8 mouse cellular contexts compared by ENCODE assay signal in the genomic region with DNA sequence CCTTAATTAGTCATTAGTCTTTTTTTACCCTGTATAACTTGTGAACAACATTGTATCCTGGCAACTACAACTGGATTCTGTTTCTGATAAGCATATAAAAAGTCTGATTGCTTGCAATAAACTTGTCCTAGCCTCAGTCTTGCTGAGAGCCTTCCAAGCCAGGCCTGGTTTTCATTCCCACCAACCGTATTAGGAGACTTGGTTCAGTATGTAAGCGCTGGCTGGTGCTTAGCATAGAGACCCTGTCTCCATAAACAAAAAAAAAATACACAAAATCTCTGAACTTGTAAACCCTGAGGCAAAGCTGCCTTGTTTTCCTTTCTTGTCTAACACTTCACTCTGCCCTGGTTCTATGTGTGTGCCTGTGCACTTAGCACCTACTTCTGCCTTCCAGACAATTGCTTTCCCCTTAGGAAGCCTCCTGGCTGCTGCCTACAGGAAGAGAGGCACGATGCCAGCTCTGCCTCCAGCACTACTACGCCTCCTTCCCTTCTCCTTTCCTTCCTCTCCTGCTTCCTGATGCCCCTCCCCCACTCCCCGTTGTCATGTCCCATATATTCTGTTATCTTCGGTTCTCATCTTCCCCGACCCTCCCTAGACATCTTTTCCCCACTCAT. TPM values are rescaled to one million over a fixed set of nuclear protein-coding genes. Genes with fewer than 3 reads are reported as not detected.
DNase-seq lines count a peak whose midpoint lies in the region; ATAC-seq and TF ChIP-seq lines count a peak whose summit lies in the region.

No protein-coding gene starts in this region.

- H3K4me2 ChIP-seq in intestine, embryonic 15.5 days (replicated peaks), result no peak overlapping the region
- H3K4me2 ChIP-seq in intestine, postnatal 0 days (replicated peaks; ENCODE audit: low read depth), result no peak overlapping the region
- H3K4me2 ChIP-seq in kidney, embryonic 15.5 days, result no peak overlapping the region

- H3K36me3 ChIP-seq in intestine, embryonic 15.5 days, result no peaks in the 10 kb centered on the region
- no peaks in the 10 kb centered on the region for H3K36me3 ChIP-seq in intestine, postnatal 0 days (ENCODE audit: control insufficient read depth, insufficient read depth)
- H3K36me3 ChIP-seq in kidney, embryonic 15.5 days, result no peaks in the 10 kb centered on the region

- ATAC-seq in intestine, embryonic 15.5 days, result no peak
- no peak for ATAC-seq in intestine, postnatal 0 days
- ATAC-seq in kidney, embryonic 15.5 days (replicated peaks; ENCODE audit: low FRiP score), result no peak; the same call in 1 of the 2 replicates

- H3K27ac ChIP-seq in intestine, embryonic 15.5 days, result 0 out of 2 replicates have a peak overlapping the region, but pooled peaks have one; percentile 32
- no peak overlapping the region for H3K27ac ChIP-seq in intestine, postnatal 0 days (ENCODE audit: low read depth, low read length)
- peak overlapping the region; percentile 66 for H3K27ac ChIP-seq in kidney, embryonic 15.5 days

- H3K4me3 ChIP-seq in intestine, embryonic 15.5 days (replicated peaks), result no peak overlapping the region
- H3K4me3 ChIP-seq in intestine, postnatal 0 days (ENCODE audit: low read depth, low read length), result no peak overlapping the region
- H3K4me3 ChIP-seq in kidney, embryonic 15.5 days (replicated peaks), result no peak overlapping the region

- no peaks in the 10 kb centered on the region for H3K9me3 ChIP-seq in intestine, embryonic 15.5 days
- H3K9me3 ChIP-seq in intestine, postnatal 0 days (ENCODE audit: control insufficient read depth), result no peaks in the 10 kb centered on the region
- no peaks in the 10 kb centered on the region for H3K9me3 ChIP-seq in kidney, embryonic 15.5 days (replicated peaks)

- no peak overlapping the region for H3K9ac ChIP-seq in intestine, embryonic 15.5 days
- no peak overlapping the region for H3K9ac ChIP-seq in intestine, postnatal 0 days (ENCODE audit: low read depth, low read length)
- no peak overlapping the region for H3K9ac ChIP-seq in kidney, embryonic 15.5 days

- peak; percentile 55 for DNase-seq in adrenal gland, postnatal 10 days
- DNase-seq in adrenal gland, postnatal 4 days (ENCODE audit: low spot score in 2 of 2), result no peak
- DNase-seq in lung, postnatal 36 days, result peak; percentile 46
- no peak for DNase-seq in embryo, embryonic 10.5 days (ENCODE audit: low spot score)
- no peak for DNase-seq in thymus, adult 18-20 months

- H3K27me3 ChIP-seq in intestine, embryonic 15.5 days (replicated peaks), result no peaks in the 10 kb centered on the region
- H3K27me3 ChIP-seq in intestine, postnatal 0 days (replicated peaks; ENCODE audit: control insufficient read depth, insufficient read depth, low read length), result no peaks in the 10 kb centered on the region
- H3K27me3 ChIP-seq in kidney, embryonic 15.5 days, result no peaks in the 10 kb centered on the region

- WGBS in intestine, embryonic 15.5 days, result 39% methylated on average over 7 of the region's 7 CpGs
- WGBS in intestine, postnatal 0 days, result 42% methylated on average over 7 of the region's 7 CpGs
- 34% methylated on average over 7 of the region's 7 CpGs for WGBS in kidney, embryonic 15.5 days

- no peak for TF ChIP-seq CTCF in intestine, postnatal 0 days (IDR thresholded peaks at IDR 0.05; ENCODE audit: low read depth)

- peaks cover 4% of the 10 kb centered on the region; the same call in 1 of the 2 replicates for H3K4me1 ChIP-seq in intestine, embryonic 15.5 days (replicated peaks)
- 0 out of 2 replicates have a peak, but pooled peaks cover 3% of the 10 kb centered on the region for H3K4me1 ChIP-seq in intestine, postnatal 0 days (replicated peaks; ENCODE audit: control insufficient read depth, insufficient read depth, low read length)
- H3K4me1 ChIP-seq in kidney, embryonic 15.5 days, result peaks cover 29% of the 10 kb centered on the region

RNA-seq across cellular contexts. Expression of gene Svopl, which starts 14.8 kb away (rescaled TPM):
- 1 to 10 TPM; 1.9 to 3.4 TPM for total RNA-seq in adrenal gland, postnatal 10 days (2021)
- total RNA-seq in adrenal gland, postnatal 4 days (2021), result 1 to 10 TPM; 3.3 to 4.6 TPM
- polyA plus RNA-seq in intestine, embryonic 15.5 days (2015; fragmentation: Nextera tagmentation; extraction: Ambion mirVana), result 0.30 and 0.83 TPM in 2 replicates
- 0.68 and 0.94 TPM in 2 replicates for polyA plus RNA-seq in intestine, postnatal 0 days (2015; fragmentation: Nextera tagmentation; extraction: Ambion mirVana)
- polyA plus RNA-seq in kidney, embryonic 15.5 days (2015; fragmentation: Nextera tagmentation; extraction: Ambion mirVana), result 14.5 and 17.3 TPM in 2 replicates

Comparison
In these comparisons a context has a peak if more than half of its experiments do, and no peak if none do; other contexts are left out.
1. DNase-seq: peak in adrenal gland, postnatal 10 days (single experiment) and lung, postnatal 36 days (single experiment); none in adrenal gland, postnatal 4 days (0 of 2), embryo, embryonic 10.5 days (single experiment) and thymus, adult 18-20 months (0 of 2).